Mouse (Mus musculus) liver, embryonic 14.5 days (tissue): ENCODE measurements at regions not wholly inside any gene's neighbourhood (a gene's known extent, or its start where the extent isn't known, plus 50 kb on each side); places are given as distances from the start of the nearest gene placed in this dataset.

Experiments
- CTCF ChIP-seq: IDR thresholded peaks from 2 replicates; pipeline ENCODE4 v1.5.1; 2016; ENCODE audit warnings: antibody characterized with exemption, low read depth, control low read depth
- EP300 ChIP-seq: IDR thresholded peaks from 2 replicates; pipeline ENCODE4 v1.6.1; 2016; ENCODE audit warnings: antibody characterized with exemption, low read depth

GRCm38 (mm10) chr14:106265290-106265689 is 159.3 kb downstream of the Trim52 start:
- TF ChIP-seq CTCF, result no peak
- TF ChIP-seq EP300, result no peak
